Mouse (Mus musculus): ENCODE data around the gene Adam11. TPM values are rescaled to one million over a fixed set of nuclear protein-coding genes. Genes with fewer than 3 reads are reported as not detected.

The Adam11 gene
- polyA plus RNA-seq, 1 experiment from 2014 or later = 20.9 TPM

DNA sequence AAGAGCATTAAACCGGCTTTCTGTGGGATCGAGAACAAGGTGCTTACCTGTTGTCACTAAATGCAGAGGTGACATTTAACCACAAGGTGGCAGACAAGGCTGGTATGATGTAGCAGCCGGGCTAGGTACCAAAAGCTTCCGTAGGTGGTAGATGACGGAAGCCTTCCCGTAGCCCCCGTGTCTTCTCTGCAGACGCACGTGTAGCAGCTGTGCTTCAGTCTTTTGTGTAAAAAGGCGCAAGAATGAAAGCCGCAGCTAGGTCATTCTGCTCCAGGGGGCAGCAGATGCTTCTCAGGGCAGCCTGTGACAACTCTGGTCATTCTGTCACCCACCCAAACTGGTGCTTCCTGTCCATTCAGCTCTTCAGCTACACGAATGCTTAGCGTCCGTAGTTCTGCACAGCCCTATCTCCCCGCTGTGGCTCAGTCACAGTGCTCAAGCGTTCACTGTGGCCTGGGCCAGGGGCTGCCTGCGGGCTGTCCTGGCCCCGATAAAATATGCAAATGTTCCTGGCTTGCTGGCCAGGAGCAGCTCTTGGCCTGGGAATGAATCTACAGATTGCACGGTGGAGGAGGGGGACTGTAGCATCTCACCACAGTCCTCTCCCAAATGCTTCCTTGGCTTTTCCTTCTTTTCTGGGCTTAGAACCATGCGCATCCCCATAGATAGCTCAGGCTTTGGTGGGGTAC is 21.8 kb upstream of the Adam11 start:
- ATAC-seq (ENCODE audit: insufficient number of reproducible peaks, insufficient read depth, low FRiP score, low TSS enrichment, low read depth) = no peak
- WGBS = 6% methylated on average over 20 of the region's 20 CpGs
- Histone ChIP-seq H3K4me2 (peak overlapping the region; percentile 65), H3K36me3 (no peaks in the 10 kb centered on the region), H3K9ac (replicated peaks) (0 out of 2 replicates have a peak overlapping the region, but pooled peaks have one; percentile 24), H3K9me3 (no peaks in the 10 kb centered on the region), H3K27me3 (peaks cover 29% of the 10 kb centered on the region), H3K4me1 (replicated peaks) (peaks cover 13% of the 10 kb centered on the region), H3K27ac (no peak overlapping the region), H3K4me3 (replicated peaks) (peak overlapping the region; percentile 28)

GRCm38 (mm10) chr11:102740634-102741033 is 20.6 kb upstream of the Adam11 start:
- peak; percentile 17; the same call in 1 of the 2 replicates for ATAC-seq (ENCODE audit: insufficient number of reproducible peaks, insufficient read depth, low FRiP score, low TSS enrichment, low read depth)
- H3K4me2 ChIP-seq = no peak overlapping the region
- no peaks in the 10 kb centered on the region for H3K36me3 ChIP-seq
- H3K27ac ChIP-seq = no peak overlapping the region
- H3K4me1 ChIP-seq (replicated peaks) = peaks cover 13% of the 10 kb centered on the region
- 40% methylated on average over 11 of the region's 11 CpGs for WGBS
- no peak overlapping the region for H3K4me3 ChIP-seq (replicated peaks)
- H3K9ac ChIP-seq (replicated peaks) = no peak overlapping the region
- peaks cover 29% of the 10 kb centered on the region for H3K27me3 ChIP-seq
- H3K9me3 ChIP-seq = no peaks in the 10 kb centered on the region

- WGBS = 9% methylated on average over 22 of the region's 22 CpGs
- peaks cover 29% of the 10 kb centered on the region for H3K27me3 ChIP-seq
- peak overlapping the region; percentile 34; the same call in 1 of the 2 replicates for H3K9ac ChIP-seq (replicated peaks)
- H3K9me3 ChIP-seq = no peaks in the 10 kb centered on the region
- no peak overlapping the region for H3K4me3 ChIP-seq (replicated peaks)
- H3K36me3 ChIP-seq = no peaks in the 10 kb centered on the region
- H3K4me1 ChIP-seq (replicated peaks) = peaks cover 13% of the 10 kb centered on the region
- peak; percentile 29; the same call in 1 of the 2 replicates for ATAC-seq (ENCODE audit: insufficient number of reproducible peaks, insufficient read depth, low FRiP score, low TSS enrichment, low read depth)
- peak overlapping the region; percentile 35 for H3K4me2 ChIP-seq
- no peak overlapping the region for H3K27ac ChIP-seq
Observed at GRCm38 (mm10) chr11:102741129-102741950, 19.9 kb upstream of the Adam11 start.

DNA sequence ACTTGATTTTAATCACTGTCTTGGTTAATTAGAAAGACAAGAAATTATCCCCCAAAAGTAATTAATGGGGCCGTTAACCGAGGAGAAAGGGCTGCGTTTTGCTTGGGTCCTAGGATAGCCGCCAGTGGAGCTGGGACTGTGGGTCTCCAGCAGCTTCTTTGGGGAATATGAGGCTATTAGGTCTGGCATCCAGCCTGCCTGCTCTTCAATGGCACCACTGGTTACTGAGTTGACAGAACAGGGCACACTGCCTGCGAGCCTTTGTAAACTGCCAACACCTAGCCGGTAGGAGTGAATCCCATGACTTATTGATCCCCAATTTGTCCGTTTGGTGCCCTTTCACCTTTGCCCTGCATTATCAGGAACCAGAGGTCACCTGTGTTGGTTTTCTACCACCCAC is 19.2 kb upstream of the Adam11 start:
- H3K9ac ChIP-seq (replicated peaks) = no peak overlapping the region
- no peak overlapping the region for H3K27ac ChIP-seq
- no peaks in the 10 kb centered on the region for H3K36me3 ChIP-seq
- no peak for ATAC-seq (ENCODE audit: insufficient number of reproducible peaks, insufficient read depth, low FRiP score, low TSS enrichment, low read depth)
- no peaks in the 10 kb centered on the region for H3K9me3 ChIP-seq
- H3K4me1 ChIP-seq (replicated peaks) = peaks cover 13% of the 10 kb centered on the region
- H3K4me3 ChIP-seq (replicated peaks) = no peak overlapping the region
- 34% methylated on average over 7 of the region's 7 CpGs for WGBS
- H3K27me3 ChIP-seq = peaks cover 29% of the 10 kb centered on the region
- H3K4me2 ChIP-seq = no peak overlapping the region

DNA sequence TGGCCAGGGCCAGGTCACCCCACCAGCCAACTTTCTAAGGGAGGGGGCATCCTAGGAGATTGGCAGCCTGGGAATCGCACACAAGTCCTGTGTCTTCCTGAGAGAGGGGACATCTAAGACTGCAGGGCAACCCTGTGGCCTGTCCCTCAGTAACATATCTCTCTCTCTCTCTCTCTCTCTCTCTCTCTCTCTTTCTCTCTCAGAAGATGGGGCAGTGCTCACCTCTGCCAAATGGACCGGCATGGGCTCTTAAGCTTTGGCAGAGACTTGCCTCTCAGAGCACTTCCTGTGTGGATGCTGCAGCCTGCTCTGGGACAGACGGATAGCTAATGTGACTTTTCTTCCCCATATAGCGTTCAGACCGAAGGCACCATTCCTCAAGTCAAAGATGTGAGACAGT is 18.4 kb upstream of the Adam11 start:
- Histone ChIP-seq H3K4me3 (replicated peaks) (no peak overlapping the region), H3K9me3 (no peaks in the 10 kb centered on the region), H3K4me2 (no peak overlapping the region), H3K27me3 (peaks cover 29% of the 10 kb centered on the region), H3K36me3 (no peaks in the 10 kb centered on the region), H3K27ac (no peak overlapping the region), H3K9ac (replicated peaks) (no peak overlapping the region), H3K4me1 (replicated peaks) (peaks cover 13% of the 10 kb centered on the region)
- WGBS = 75% methylated on average over 5 of the region's 5 CpGs
- ATAC-seq (ENCODE audit: insufficient number of reproducible peaks, insufficient read depth, low FRiP score, low TSS enrichment, low read depth) = no peak

GRCm38 (mm10) chr11:102744746-102745145 is 16.5 kb upstream of the Adam11 start:
- H3K9me3 ChIP-seq = no peaks in the 10 kb centered on the region
- H3K27ac ChIP-seq = no peak overlapping the region
- H3K27me3 ChIP-seq = peaks cover 27% of the 10 kb centered on the region
- ATAC-seq (ENCODE audit: insufficient number of reproducible peaks, insufficient read depth, low FRiP score, low TSS enrichment, low read depth) = no peak
- no peak overlapping the region for H3K9ac ChIP-seq (replicated peaks)
- H3K36me3 ChIP-seq = no peaks in the 10 kb centered on the region
- no peak overlapping the region for H3K4me2 ChIP-seq
- 87% methylated on average over 3 of the region's 3 CpGs for WGBS
- no peak overlapping the region for H3K4me3 ChIP-seq (replicated peaks)
- peaks cover 8% of the 10 kb centered on the region for H3K4me1 ChIP-seq (replicated peaks)

GRCm38 (mm10) chr11:102747866-102748265 is 13.4 kb upstream of the Adam11 start:
- no peak overlapping the region for H3K4me2 ChIP-seq
- WGBS = 66% methylated on average over 1 of the region's 1 CpGs
- H3K9ac ChIP-seq (replicated peaks) = no peak overlapping the region
- H3K4me1 ChIP-seq (replicated peaks) = 0 out of 2 replicates have a peak, but pooled peaks cover under 1% of the 10 kb centered on the region
- no peak for ATAC-seq (ENCODE audit: insufficient number of reproducible peaks, insufficient read depth, low FRiP score, low TSS enrichment, low read depth)
- H3K36me3 ChIP-seq = no peaks in the 10 kb centered on the region
- H3K4me3 ChIP-seq (replicated peaks) = no peak overlapping the region
- no peaks in the 10 kb centered on the region for H3K9me3 ChIP-seq
- no peak overlapping the region for H3K27ac ChIP-seq
- peaks cover 14% of the 10 kb centered on the region; the same call in 1 of the 2 replicates for H3K27me3 ChIP-seq

DNA sequence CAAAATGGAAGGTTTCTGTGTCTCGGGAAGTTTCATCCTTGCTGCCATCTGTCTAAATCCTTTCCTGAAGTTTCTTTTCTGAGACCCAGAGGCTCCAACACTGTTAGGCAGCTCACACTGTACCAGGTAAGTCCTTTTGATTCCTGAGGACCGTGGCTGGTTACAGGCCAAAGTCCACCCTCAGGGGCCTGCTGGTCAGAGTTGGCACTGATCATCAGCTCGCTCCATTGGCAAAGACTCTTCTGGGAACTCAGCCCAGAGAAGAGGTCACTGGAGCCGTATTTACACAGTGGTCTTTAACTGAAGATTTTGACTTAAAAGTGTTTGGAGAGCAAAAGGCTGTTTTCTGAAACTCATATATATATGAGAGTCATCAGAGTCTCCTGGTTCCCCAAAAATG is 12.9 kb upstream of the Adam11 start:
- Histone ChIP-seq H3K9ac (replicated peaks) (no peak overlapping the region), H3K27me3 (0 out of 2 replicates have a peak, but pooled peaks cover 11% of the 10 kb centered on the region), H3K4me2 (no peak overlapping the region), H3K36me3 (no peaks in the 10 kb centered on the region), H3K4me3 (replicated peaks) (no peak overlapping the region), H3K9me3 (no peaks in the 10 kb centered on the region), H3K4me1 (replicated peaks) (peaks cover 6% of the 10 kb centered on the region), H3K27ac (no peak overlapping the region)
- no peak for ATAC-seq (ENCODE audit: insufficient number of reproducible peaks, insufficient read depth, low FRiP score, low TSS enrichment, low read depth)
- 85% methylated on average over 4 of the region's 4 CpGs for WGBS

GRCm38 (mm10) chr11:102749712-102750111 is 11.5 kb upstream of the Adam11 start:
- peaks cover 19% of the 10 kb centered on the region for H3K4me1 ChIP-seq (replicated peaks)
- no peak overlapping the region for H3K4me2 ChIP-seq
- 0 out of 2 replicates have a peak, but pooled peaks cover 11% of the 10 kb centered on the region for H3K27me3 ChIP-seq
- H3K9me3 ChIP-seq = no peaks in the 10 kb centered on the region
- no peak overlapping the region for H3K4me3 ChIP-seq (replicated peaks)
- H3K27ac ChIP-seq = no peak overlapping the region
- H3K9ac ChIP-seq (replicated peaks) = no peak overlapping the region
- WGBS = 81% methylated on average over 2 of the region's 2 CpGs
- no peaks in the 10 kb centered on the region for H3K36me3 ChIP-seq
- no peak for ATAC-seq (ENCODE audit: insufficient number of reproducible peaks, insufficient read depth, low FRiP score, low TSS enrichment, low read depth)

DNA sequence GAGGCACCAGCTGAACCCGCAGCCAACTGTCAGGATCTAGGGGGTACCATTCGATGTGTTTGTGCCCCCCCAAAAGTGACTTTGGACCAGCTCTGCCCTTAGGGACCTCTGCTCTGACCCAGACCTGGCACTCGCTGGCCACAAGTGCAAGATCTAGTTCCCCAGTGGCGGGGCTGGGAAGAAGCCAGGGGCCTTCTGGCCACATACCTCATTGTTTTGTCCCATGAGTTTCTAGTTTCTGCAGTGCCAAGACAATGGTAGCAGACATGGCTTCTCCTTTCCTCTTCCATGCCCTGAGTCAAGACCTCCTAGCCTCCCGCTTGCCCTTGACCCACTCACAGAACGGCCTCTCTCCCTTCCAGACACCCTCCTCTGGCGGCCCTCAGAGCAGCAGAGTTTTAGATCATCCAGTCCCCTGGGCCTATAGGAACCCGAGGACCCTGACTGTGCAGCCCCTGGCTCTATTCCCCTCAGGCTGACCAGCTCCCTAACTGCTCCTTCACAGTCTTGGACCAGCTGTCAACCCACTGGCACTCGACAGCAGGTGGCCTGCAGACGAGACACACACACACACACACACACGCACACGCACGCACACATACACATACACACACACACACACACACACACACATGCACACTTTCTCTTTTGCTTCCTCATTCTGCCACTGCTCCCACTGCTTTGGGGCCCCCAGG is 8.2 kb upstream of the Adam11 start:
- no peaks in the 10 kb centered on the region for H3K9me3 ChIP-seq
- peaks cover 11% of the 10 kb centered on the region; the same call in 1 of the 2 replicates for H3K27me3 ChIP-seq
- WGBS = 68% methylated on average over 13 of the region's 13 CpGs
- peak overlapping the region; percentile 41 for H3K4me2 ChIP-seq
- no peak overlapping the region for H3K9ac ChIP-seq (replicated peaks)
- H3K27ac ChIP-seq = no peak overlapping the region; the same call in 1 of the 2 replicates
- H3K4me1 ChIP-seq (replicated peaks) = peaks cover 22% of the 10 kb centered on the region
- no peak overlapping the region for H3K4me3 ChIP-seq (replicated peaks)
- H3K36me3 ChIP-seq = no peaks in the 10 kb centered on the region
- ATAC-seq (ENCODE audit: insufficient number of reproducible peaks, insufficient read depth, low FRiP score, low TSS enrichment, low read depth) = no peak

All from limb, embryonic 12.5 days (tissue).